Mouse (Mus musculus) frontal cortex, postnatal 36 days (tissue): ENCODE measurements at regions not wholly inside any gene's neighbourhood (a gene's known extent, or its start where the extent isn't known, plus 50 kb on each side); places are given as distances from the start of the nearest gene placed in this dataset.
A peak's percentile ranks its signal among the peaks of the same experiment; 100 is the strongest.

Source experiments
- DNase-seq, 2 experiments: peaks; one replicate each; pipeline ENCODE4 v3.0.0; 2022; ENCODE audit warnings: low spot score in 2 of 2

GRCm38 (mm10) chr1:144452141-144452540 lies 115.3 kb downstream of the Rgs21 start:
- DNase-seq, result no peak

DNA sequence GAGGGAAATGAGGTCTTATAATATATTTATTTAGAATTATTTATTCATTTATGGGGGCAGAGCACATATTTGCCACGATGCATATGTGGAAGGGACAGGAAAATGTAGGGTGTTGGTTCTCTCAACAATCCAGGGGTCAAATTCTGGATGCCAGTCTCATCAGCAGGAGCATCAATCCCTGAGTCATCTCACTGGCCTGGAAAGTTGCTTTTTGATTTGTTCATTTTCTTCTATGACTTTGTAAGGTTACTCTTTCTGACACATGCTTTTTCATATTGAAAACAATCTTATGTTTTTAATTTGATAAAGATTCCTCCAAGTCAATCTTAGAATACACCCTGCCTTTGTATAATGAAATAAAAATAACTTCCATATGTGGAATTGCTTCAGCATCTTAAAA lies 115.7 kb downstream of the Rgs21 start:
- DNase-seq, result no peak

DNA sequence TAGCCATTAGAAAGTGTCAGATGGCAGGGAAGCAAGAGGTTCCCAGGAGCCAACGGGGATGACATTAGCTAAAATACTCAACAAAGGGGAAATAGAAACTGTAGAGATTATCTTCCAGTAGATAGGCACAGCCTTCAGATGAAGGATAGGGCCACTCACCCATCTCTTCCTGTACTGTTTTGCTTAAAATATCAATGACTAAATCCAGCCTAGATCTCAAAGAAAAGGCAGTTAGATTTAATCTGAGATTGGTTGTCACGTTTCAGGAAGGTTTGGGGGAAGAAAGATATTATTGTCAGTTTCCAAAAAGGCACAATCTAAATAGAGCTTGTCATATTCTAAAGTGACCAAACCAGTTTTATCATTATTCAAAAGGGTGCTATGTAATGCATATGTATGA lies 130.8 kb downstream of the Rgs21 start:
- no peak for DNase-seq

GRCm38 (mm10) chr1:144432816-144433215 lies 134.7 kb downstream of the Rgs21 start:
- DNase-seq, result no peak

GRCm38 (mm10) chr1:144431535-144432276 lies 135.8 kb downstream of the Rgs21 start:
- peak in 1 of 2 experiments; percentile 16 for DNase-seq

DNA sequence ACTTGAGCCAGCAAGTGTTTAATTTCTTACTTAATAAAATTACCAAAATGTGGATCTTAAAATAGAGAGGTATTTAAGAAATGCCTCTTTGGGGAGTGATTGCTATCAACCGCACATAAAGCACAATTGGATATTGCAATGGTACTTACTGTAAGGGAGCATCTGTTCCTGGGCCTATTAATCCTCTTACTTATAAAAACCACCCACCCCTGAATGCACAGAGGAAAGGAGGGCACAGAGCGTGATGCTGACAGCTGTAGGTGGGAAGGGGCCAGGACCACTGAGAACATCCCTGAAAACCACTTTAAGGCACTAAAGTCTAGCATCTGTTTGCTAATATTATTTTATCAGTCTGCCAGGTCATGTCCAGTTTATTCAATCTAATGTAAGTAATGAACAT lies 146.1 kb downstream of the Rgs21 start:
- DNase-seq, result no peak

- DNase-seq, result peak; percentile 91
These were observed 157.6 kb upstream of the Rgs1 start for GRCm38 (mm10) chr1:144406387-144407383.

GRCm38 (mm10) chr1:144405724-144406123 lies 156.7 kb upstream of the Rgs1 start:
- DNase-seq, result no peak

DNA sequence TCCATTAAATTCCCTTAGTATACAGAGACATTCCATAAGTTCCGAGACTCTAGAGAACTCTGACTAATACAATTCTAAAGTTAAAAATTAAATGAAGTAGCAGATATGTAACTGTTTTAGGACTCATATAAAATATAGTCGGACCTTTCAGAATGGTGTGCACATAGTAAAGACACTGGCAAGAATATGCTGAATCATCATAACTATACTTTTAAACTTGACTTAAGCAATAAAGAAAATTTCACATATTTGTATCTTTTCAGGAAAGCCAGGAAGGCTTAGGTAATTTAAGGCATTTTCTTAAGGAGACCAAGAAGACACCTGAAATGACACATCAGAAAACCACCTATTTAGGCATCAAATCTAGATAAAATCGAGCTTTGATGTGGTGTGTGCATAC lies 156.0 kb upstream of the Rgs1 start:
- DNase-seq, result no peak

DNA sequence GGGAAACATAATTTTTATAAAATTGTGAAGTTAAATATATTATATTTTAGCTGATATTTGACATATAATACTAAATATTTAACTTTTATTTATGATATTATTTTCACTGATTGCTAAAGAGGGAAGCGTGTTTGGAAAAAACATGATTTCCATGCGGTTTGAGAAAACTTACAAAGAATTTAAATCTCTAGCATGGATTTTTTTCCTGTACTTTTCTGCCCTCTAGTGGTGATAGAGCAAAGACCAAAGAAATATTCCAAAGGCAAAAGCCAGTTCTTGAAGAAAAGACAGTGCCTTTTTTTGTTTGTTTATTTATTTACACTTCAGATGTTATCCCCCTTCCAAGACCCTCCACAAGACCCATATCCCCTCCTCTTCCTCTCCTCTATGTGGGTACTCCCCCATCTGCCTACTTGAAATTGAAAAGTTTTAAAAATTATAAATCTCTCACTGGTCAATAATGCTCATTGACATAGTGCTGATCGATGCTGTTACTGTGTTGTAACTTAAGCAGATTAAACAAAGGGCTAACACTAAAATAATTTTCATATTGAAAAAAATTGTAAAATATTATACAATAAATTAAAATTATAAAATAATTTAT lies 131.1 kb upstream of the Rgs1 start:
- no peak for DNase-seq

GRCm38 (mm10) chr1:144374121-144374520 lies 125.1 kb upstream of the Rgs1 start:
- no peak for DNase-seq

GRCm38 (mm10) chr1:144367492-144367891 lies 118.5 kb upstream of the Rgs1 start:
- DNase-seq, result peak; percentile 39 to 77

DNA sequence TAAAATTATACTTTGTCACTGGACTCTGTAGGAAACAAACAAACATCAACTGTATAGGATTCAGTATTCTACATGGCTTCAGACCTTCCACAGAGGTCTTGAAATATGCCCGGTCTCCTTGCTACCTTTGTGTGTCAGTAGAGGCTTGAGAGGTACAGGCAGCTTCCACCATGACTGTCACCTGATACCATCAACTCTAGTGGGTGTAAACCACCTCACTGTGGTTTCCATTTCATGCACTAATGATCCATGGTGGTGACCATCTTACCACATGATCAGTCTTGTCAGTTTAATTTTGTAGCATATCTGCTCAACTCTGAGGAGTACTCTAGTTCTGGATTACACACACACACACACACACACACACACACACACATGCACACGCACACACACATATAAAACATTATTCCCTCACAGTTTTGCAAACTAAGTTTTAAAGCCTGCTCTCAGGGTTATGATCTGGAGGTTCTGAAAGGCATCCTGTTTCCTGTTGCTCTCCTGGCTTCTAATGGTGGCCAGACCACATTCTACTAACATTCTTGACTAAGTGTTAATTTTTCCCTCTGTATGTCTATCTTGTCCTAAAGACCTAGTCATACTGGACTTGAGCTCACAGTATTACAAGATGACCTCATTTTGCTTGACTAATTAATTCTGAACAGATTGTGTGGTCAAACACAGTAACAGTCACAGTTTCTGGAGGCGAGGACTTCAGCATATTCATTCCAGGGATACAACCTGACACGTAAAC lies 106.7 kb upstream of the Rgs1 start:
- DNase-seq, result no peak

DNA sequence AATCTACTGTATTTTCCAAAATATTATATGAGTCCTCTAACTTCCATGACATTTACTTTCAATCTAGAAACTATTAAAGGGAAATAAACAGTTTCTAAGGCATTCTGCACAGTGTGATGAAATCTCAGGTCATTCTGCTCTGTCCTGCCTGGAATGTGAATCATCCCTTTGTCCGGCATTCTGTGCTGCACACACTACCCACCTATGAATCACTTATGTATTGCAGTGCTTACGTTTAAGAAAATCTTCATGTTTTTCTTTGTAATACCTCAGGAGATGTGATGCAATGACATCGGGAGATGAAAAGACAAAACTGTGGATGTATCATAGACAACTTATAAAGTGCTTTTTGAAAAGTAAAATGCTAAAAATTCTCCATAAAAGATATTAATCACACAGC lies 106.0 kb upstream of the Rgs1 start:
- DNase-seq, result no peak

- DNase-seq, result no peak
These were observed 104.3 kb upstream of the Rgs1 start for GRCm38 (mm10) chr1:144353320-144353719.

GRCm38 (mm10) chr1:144343820-144344219 lies 94.8 kb upstream of the Rgs1 start:
- no peak for DNase-seq

- DNase-seq, result peak in 1 of 2 experiments; percentile 3
These were observed 94.3 kb upstream of the Rgs1 start for GRCm38 (mm10) chr1:144343299-144343698.

DNA sequence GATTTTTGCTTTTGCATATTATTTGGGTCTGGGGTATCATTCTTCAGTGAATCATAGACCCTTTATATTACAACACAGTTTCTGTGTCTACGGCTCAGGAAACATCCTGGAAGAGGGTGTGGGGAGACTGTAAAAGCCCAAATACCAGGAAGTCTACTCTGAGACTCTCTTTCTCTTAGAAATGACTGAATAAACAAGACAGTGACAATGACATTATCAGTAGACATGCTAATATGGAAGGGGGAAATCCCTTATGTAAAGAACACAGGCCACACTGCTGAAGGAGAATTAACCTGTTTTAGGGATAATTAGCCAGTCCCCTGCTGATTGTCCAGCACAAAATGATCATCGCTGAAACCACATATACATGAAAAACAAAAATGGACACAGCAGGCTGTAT lies 88.5 kb upstream of the Rgs1 start:
- no peak for DNase-seq

- no peak for DNase-seq
These were observed 81.5 kb upstream of the Rgs1 start for GRCm38 (mm10) chr1:144330365-144331050.

DNA sequence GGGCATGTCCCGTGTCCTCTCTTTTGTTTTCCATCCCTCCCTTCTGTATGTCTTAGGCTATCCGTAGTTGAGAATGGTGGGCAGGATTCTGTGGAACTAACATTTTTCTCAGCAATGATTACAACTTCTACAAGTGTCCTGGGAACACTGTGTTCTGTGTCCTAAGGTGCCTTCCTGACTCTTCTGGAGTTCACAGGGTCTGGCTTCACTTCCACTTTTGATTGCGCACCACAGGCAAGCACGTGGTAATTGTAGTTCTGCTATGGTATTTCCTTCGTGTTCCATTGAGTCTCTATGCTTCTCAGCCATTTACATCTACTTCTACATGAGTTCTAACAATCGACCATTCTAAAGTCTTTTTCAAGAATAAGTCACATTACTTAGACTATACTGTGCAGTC lies 70.4 kb upstream of the Rgs1 start:
- DNase-seq, result no peak

- DNase-seq, result no peak
These were observed 69.2 kb upstream of the Rgs1 start for GRCm38 (mm10) chr1:144318289-144318688.
